In genomic region chr6:32355559-32355958, GRCm38 (mm10) we compare ENCODE assay signal across 11 mouse cellular contexts.
DNase-seq lines count a peak whose midpoint lies in the region; ATAC-seq and TF ChIP-seq lines count a peak whose summit lies in the region.
"Had no signal": no experiment of that assay in that cellular context is flagged by ENCODE, and none has a peak within 500 bp of the region (broad histone marks: within the 10 kb centered on the region; RNA-seq: fewer than 3 reads in every experiment).

No protein-coding gene starts in this region.

- H3K4me3 ChIP-seq in forebrain, postnatal 0 days (ENCODE audit: low read depth, low read length): no peak overlapping the region
- H3K4me3 ChIP-seq in forebrain, embryonic 13.5 days: no peak overlapping the region
- H3K4me3 ChIP-seq: embryonic facial prominence, embryonic 15.5 days had no signal

- WGBS in forebrain, postnatal 0 days: 65% methylated on average over 4 of the region's 4 CpGs
- WGBS in forebrain, embryonic 13.5 days: 83% methylated on average over 4 of the region's 4 CpGs

- peaks cover 2% of the 10 kb centered on the region; the same call in 1 of the 2 replicates for H3K4me1 ChIP-seq in forebrain, postnatal 0 days (ENCODE audit: insufficient read depth)
- H3K4me1 ChIP-seq in forebrain, embryonic 13.5 days: peaks cover 6% of the 10 kb centered on the region; the same call in 1 of the 2 replicates
- H3K4me1 ChIP-seq: embryonic facial prominence, embryonic 15.5 days had no signal

- H3K27me3 ChIP-seq in forebrain, postnatal 0 days (ENCODE audit: insufficient read depth, low read length): no peaks in the 10 kb centered on the region
- no peaks in the 10 kb centered on the region for H3K27me3 ChIP-seq in forebrain, embryonic 13.5 days
- H3K27me3 ChIP-seq: embryonic facial prominence, embryonic 15.5 days had no signal

- TF ChIP-seq CTCF in forebrain, postnatal 0 days (IDR thresholded peaks at IDR 0.05; ENCODE audit: low read depth): no peak

- no peak overlapping the region for H3K4me2 ChIP-seq in forebrain, postnatal 0 days (ENCODE audit: low read depth)
- H3K4me2 ChIP-seq in forebrain, embryonic 13.5 days: no peak overlapping the region
- H3K4me2 ChIP-seq: embryonic facial prominence, embryonic 15.5 days had no signal

- ATAC-seq in forebrain, postnatal 0 days: peak; percentile 38; the same call in 1 of the 2 replicates
- no peak for ATAC-seq in forebrain, embryonic 13.5 days

- H3K36me3 ChIP-seq in forebrain, postnatal 0 days (ENCODE audit: insufficient read depth): no peaks in the 10 kb centered on the region
- no peaks in the 10 kb centered on the region for H3K36me3 ChIP-seq in forebrain, embryonic 13.5 days (ENCODE audit: poor library complexity, severe bottlenecking)
- H3K36me3 ChIP-seq: embryonic facial prominence, embryonic 15.5 days had no signal

- intact Hi-C loops in gastrocnemius, postnatal 36 days (cut with DNase I): no loop called here

- DNase-seq in forebrain, postnatal 0 days: peak; percentile 50
- DNase-seq in layer of hippocampus, postnatal 10 days (ENCODE audit: low spot score in 2 of 2): peak; percentile 41 to 54
- DNase-seq in layer of hippocampus, postnatal 25 days (ENCODE audit: extremely low spot score in 1 of 2, low spot score in 1 of 2): no peak
- peak; percentile 7 for DNase-seq in adrenal gland, postnatal 25 days
- peak; percentile 30 to 46 for DNase-seq in kidney, adult 8-10 months
- DNase-seq in gastrocnemius, postnatal 36 days: no peak
- DNase-seq in MN1 (ENCODE audit: low spot score): no peak
- DNase-seq: gastrocnemius, postnatal 25 days had no signal

- no peaks in the 10 kb centered on the region for H3K9me3 ChIP-seq in forebrain, postnatal 0 days (ENCODE audit: low read length)
- no peaks in the 10 kb centered on the region for H3K9me3 ChIP-seq in forebrain, embryonic 13.5 days (replicated peaks)
- H3K9me3 ChIP-seq: embryonic facial prominence, embryonic 15.5 days had no signal

- no peak overlapping the region for H3K9ac ChIP-seq in forebrain, postnatal 0 days
- no peak overlapping the region for H3K9ac ChIP-seq in forebrain, embryonic 13.5 days
- H3K9ac ChIP-seq: embryonic facial prominence, embryonic 15.5 days had no signal

- no peak overlapping the region for H3K27ac ChIP-seq in forebrain, postnatal 0 days (ENCODE audit: low read depth, low read length)
- H3K27ac ChIP-seq in forebrain, embryonic 13.5 days: no peak overlapping the region; the same call in 1 of the 2 replicates
- H3K27ac ChIP-seq: embryonic facial prominence, embryonic 15.5 days; kidney, postnatal 0 days had no signal

Comparison
In these comparisons a context has a peak if more than half of its experiments do, and no peak if none do; other contexts are left out.
1. DNase-seq: peak in forebrain, postnatal 0 days (single experiment), layer of hippocampus, postnatal 10 days (2 of 2), adrenal gland, postnatal 25 days (single experiment) and kidney, adult 8-10 months (2 of 2); none in layer of hippocampus, postnatal 25 days (0 of 2), gastrocnemius, postnatal 36 days (0 of 2) and MN1 (single experiment).